Mouse (Mus musculus) gastrocnemius, adult 2 months (tissue): Measurements from ENCODE around the gene Klrb1b. TPM values are rescaled to one million over a fixed set of nuclear protein-coding genes. Genes with fewer than 3 reads are reported as not detected.
"Not testable (repeated sequence)": the region's sequence is repeated elsewhere in the genome, so short reads cannot be mapped to it uniquely, and the experiment has no call there.

Experiments
- DNase-seq: peaks from one replicate; pipeline ENCODE4 v3.0.0; 2022
- H3K27ac ChIP-seq: fragments of 200-600 bp; 2 replicates; pipeline ENCODE4 v1.8.1; 2022; ENCODE audit warnings: mild to moderate bottlenecking
- H3K4me3 ChIP-seq: fragments of 200-600 bp; 2 replicates; pipeline ENCODE4 v1.8.1; 2022; ENCODE audit warnings: mild to moderate bottlenecking, moderate library complexity
- CTCF ChIP-seq: fragments of 200-600 bp; IDR thresholded peaks from 2 replicates; pipeline ENCODE4 v1.8.1; 2022; ENCODE audit warnings: antibody characterized with exemption, mild to moderate bottlenecking, moderate library complexity
- intact Hi-C: fragments of 180-260 bp; cut with DNase I; formaldehyde crosslinking; loops from one replicate; pipeline ENCODE4 v1.15.1; 2025
- total RNA-seq, 2 experiments: library from RNA; stranded (reverse); gene quantifications; 2 replicates each; pipeline ENCODE4 v1.2.3; 2021

Klrb1b gene
- total RNA-seq, 2 experiments from 2014 or later = not detected

GRCm38 (mm10) chr6:128847401-128847800, 21.3 kb upstream of the Klrb1b start:
- no peak for TF ChIP-seq CTCF
- intact Hi-C loops = loop anchor here (10.0 kb wide), 1 partner anchor 687 kb away; the partner anchor contains the start of gene Gabarapl1
- H3K4me3 ChIP-seq = no peak overlapping the region
- no peak overlapping the region for H3K27ac ChIP-seq
- DNase-seq = no peak

- intact Hi-C loops = loop anchor here (10.0 kb wide), 1 partner anchor 689 kb away; the partner anchor contains the start of gene Gabarapl1
- Histone ChIP-seq H3K4me3 (no peak overlapping the region), H3K27ac (no peak overlapping the region)
- no peak for TF ChIP-seq CTCF
- no peak for DNase-seq
These were observed 19.9 kb upstream of the Klrb1b start for GRCm38 (mm10) chr6:128845998-128846542.

GRCm38 (mm10) chr6:128845319-128845979, 19.3 kb upstream of the Klrb1b start:
- intact Hi-C loops = loop anchor here (10.0 kb wide), 1 partner anchor 689 kb away; the partner anchor contains the start of gene Gabarapl1
- peak; percentile 100; the same call in 1 of the 2 replicates for TF ChIP-seq CTCF
- peak; percentile 88 for DNase-seq
- H3K27ac ChIP-seq = peak overlapping the region; percentile 65
- H3K4me3 ChIP-seq = peak overlapping the region; percentile 38

- intact Hi-C loops = loop anchor here (10.0 kb wide), 1 partner anchor 690 kb away; the partner anchor contains the start of gene Gabarapl1
- no peak for TF ChIP-seq CTCF
These were observed 18.5 kb upstream of the Klrb1b start for GRCm38 (mm10) chr6:128844586-128845080.

GRCm38 (mm10) chr6:128844131-128844530, 18.0 kb upstream of the Klrb1b start:
- Histone ChIP-seq H3K27ac (peak overlapping the region; percentile 97), H3K4me3 (peak overlapping the region; percentile 93)
- intact Hi-C loops = loop anchor here (10.0 kb wide), 1 partner anchor 691 kb away; the partner anchor contains the start of gene Gabarapl1
- peak; percentile 27 for DNase-seq
- no peak for TF ChIP-seq CTCF

More at GRCm38 (mm10) chr6:128844586-128845080, 18.5 kb upstream of the Klrb1b start:
- peak overlapping the region; percentile 97 for H3K27ac ChIP-seq
- no peak for DNase-seq
- peak overlapping the region; percentile 93; the same call in 1 of the 2 replicates for H3K4me3 ChIP-seq

- intact Hi-C loops = loop anchor here (10.0 kb wide), 1 partner anchor 691 kb away; the partner anchor contains the start of gene Gabarapl1
- Histone ChIP-seq H3K27ac (peak overlapping the region; percentile 97), H3K4me3 (peak overlapping the region; percentile 93)
- no peak for TF ChIP-seq CTCF
- peak; percentile 75 for DNase-seq
These were observed 17.4 kb upstream of the Klrb1b start for GRCm38 (mm10) chr6:128843479-128843992.

- intact Hi-C loops = loop anchor here (10.0 kb wide), 1 partner anchor 692 kb away; the partner anchor contains the start of gene Gabarapl1
- peak; percentile 90 for DNase-seq
- H3K27ac ChIP-seq = peak overlapping the region; percentile 97
- no peak for TF ChIP-seq CTCF
- H3K4me3 ChIP-seq = peak overlapping the region; percentile 93
These were observed 16.9 kb upstream of the Klrb1b start for GRCm38 (mm10) chr6:128842945-128843478.

- intact Hi-C loops = loop anchor here (10.0 kb wide), 1 partner anchor 692 kb away; the partner anchor contains the start of gene Gabarapl1
- DNase-seq = no peak
- peak overlapping the region; percentile 93 for H3K4me3 ChIP-seq
- no peak for TF ChIP-seq CTCF
- peak overlapping the region; percentile 97 for H3K27ac ChIP-seq
These were observed 16.3 kb upstream of the Klrb1b start for GRCm38 (mm10) chr6:128842356-128842944.

- peak overlapping the region; percentile 93 for H3K4me3 ChIP-seq
- no peak overlapping the region for H3K27ac ChIP-seq
- intact Hi-C loops = loop anchor here (10.0 kb wide), 1 partner anchor 693 kb away; the partner anchor contains the start of gene Gabarapl1
These were observed 15.4 kb upstream of the Klrb1b start for GRCm38 (mm10) chr6:128841327-128842089.

GRCm38 (mm10) chr6:128840669-128841068, 14.5 kb upstream of the Klrb1b start:
- H3K4me3 ChIP-seq, DNase-seq, H3K27ac ChIP-seq: not testable (repeated sequence)
- intact Hi-C loops = loop anchor here (10.0 kb wide), 1 partner anchor 694 kb away; the partner anchor contains the start of gene Gabarapl1

More at GRCm38 (mm10) chr6:128841327-128842089, 15.4 kb upstream of the Klrb1b start:
- DNase-seq = no peak
- TF ChIP-seq CTCF = no peak

GRCm38 (mm10) chr6:128839921-128840320, 13.8 kb upstream of the Klrb1b start:
- Histone ChIP-seq H3K4me3 (peak overlapping the region; percentile 99), H3K27ac (no peak overlapping the region)
- intact Hi-C loops = loop anchor here (1.0 to 10.0 kb wide), 4 partner anchors 37 to 695 kb away; partner anchors contain the start of gene Gabarapl1
- DNase-seq = no peak
- no peak for TF ChIP-seq CTCF
